Mouse (Mus musculus) adrenal gland, adult (tissue): Measurements from ENCODE around the gene Cdhr2.

Experiments
- DNase-seq, 2 experiments: peaks; one replicate each; pipeline ENCODE4 v3.0.0; 2022 to 2023; ENCODE audit warnings: low spot score in 1 of 2; ENCODE audit not compliant: inconsistent age in 2 of 2

Gene Cdhr2

GRCm38 (mm10) chr13:54701243-54701642, at the start of gene Cdhr2:
TSS of gene Cdhr2 (plus strand) at chr13:54701461.
- DNase-seq: no peak

- DNase-seq: no peak
Measured at GRCm38 (mm10) chr13:54660877-54661276, 40.4 kb upstream of the Cdhr2 start.

GRCm38 (mm10) chr13:54661358-54661757, 39.9 kb upstream of the Cdhr2 start:
- no peak for DNase-seq

- no peak for DNase-seq
Measured at GRCm38 (mm10) chr13:54663999-54664398, 37.3 kb upstream of the Cdhr2 start.

GRCm38 (mm10) chr13:54664509-54664908, 36.8 kb upstream of the Cdhr2 start:
- peak in 1 of 2 experiments; percentile 68 for DNase-seq

GRCm38 (mm10) chr13:54665062-54665461, 36.2 kb upstream of the Cdhr2 start:
- DNase-seq: no peak

- DNase-seq: no peak
Measured at GRCm38 (mm10) chr13:54670491-54670890, 30.8 kb upstream of the Cdhr2 start.

GRCm38 (mm10) chr13:54675895-54676590, 25.2 kb upstream of the Cdhr2 start:
- DNase-seq: no peak

GRCm38 (mm10) chr13:54678263-54678662, 23.0 kb upstream of the Cdhr2 start:
- DNase-seq: peak in 1 of 2 experiments; percentile 51

- no peak for DNase-seq
Measured at GRCm38 (mm10) chr13:54680184-54680853, 20.9 kb upstream of the Cdhr2 start.

- DNase-seq: no peak
Measured at GRCm38 (mm10) chr13:54681291-54681690, 20.0 kb upstream of the Cdhr2 start.

GRCm38 (mm10) chr13:54683301-54683700, 18.0 kb upstream of the Cdhr2 start:
- peak in 1 of 2 experiments; percentile 53 for DNase-seq

GRCm38 (mm10) chr13:54684140-54684896, 16.9 kb upstream of the Cdhr2 start:
- peak; percentile 92 to 96 for DNase-seq

GRCm38 (mm10) chr13:54685174-54685573, 16.1 kb upstream of the Cdhr2 start:
- peak; percentile 74 to 89 for DNase-seq

- DNase-seq: peak; percentile 43 to 78
Measured at GRCm38 (mm10) chr13:54686139-54687053, 14.9 kb upstream of the Cdhr2 start.

GRCm38 (mm10) chr13:54687096-54687495, 14.2 kb upstream of the Cdhr2 start:
- peak; percentile 86 to 94 for DNase-seq

GRCm38 (mm10) chr13:54687575-54688424, 13.5 kb upstream of the Cdhr2 start:
- peak; percentile 98 to 99 for DNase-seq

- DNase-seq: peak; percentile 14 to 31
Measured at GRCm38 (mm10) chr13:54690151-54690740, 11.0 kb upstream of the Cdhr2 start.

GRCm38 (mm10) chr13:54691737-54692136, 9.5 kb upstream of the Cdhr2 start:
- DNase-seq: peak; percentile 17 to 41
